Comparison of ENCODE assay signal across 17 mouse cellular contexts in the genomic region with DNA sequence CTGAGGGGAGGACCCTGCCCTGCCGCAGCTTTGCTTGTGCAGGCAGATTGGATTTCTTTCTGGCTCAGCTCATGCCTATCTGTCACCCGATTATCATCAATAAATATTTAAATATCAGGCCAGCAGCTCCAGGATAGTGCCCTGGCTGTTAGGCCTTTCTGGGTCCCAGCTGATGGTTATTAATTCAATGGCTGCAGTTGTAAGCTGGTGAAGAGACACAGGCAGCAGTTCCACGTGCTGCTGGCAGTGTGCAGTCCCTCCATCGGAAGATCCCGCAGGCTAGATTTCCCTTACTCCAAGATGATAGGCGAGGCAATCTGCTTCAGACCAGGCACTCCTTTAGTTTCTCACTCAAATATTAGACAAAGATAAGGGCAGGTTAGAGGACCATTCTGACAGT.
"Had no signal": no experiment of that assay in that cellular context is flagged by ENCODE, and none has a peak within 500 bp of the region (broad histone marks: within the 10 kb centered on the region; RNA-seq: fewer than 3 reads in every experiment).

No protein-coding gene starts in this region.

- H3K4me1 ChIP-seq: limb, embryonic 15.5 days; liver, embryonic 12.5 days; megakaryocyte, embryonic 14.5 days had no signal

- H3K27ac ChIP-seq: kidney, postnatal 0 days; limb, embryonic 15.5 days; liver, embryonic 12.5 days; macrophage had no signal

- H3K9me3 ChIP-seq: limb, embryonic 15.5 days; liver, embryonic 12.5 days had no signal

- H3K36me3 ChIP-seq: limb, embryonic 15.5 days; liver, embryonic 12.5 days had no signal

- H3K9ac ChIP-seq: limb, embryonic 15.5 days; liver, embryonic 12.5 days; lung, embryonic 14.5 days had no signal

- H3K4me2 ChIP-seq: limb, embryonic 15.5 days; liver, embryonic 12.5 days; lung, embryonic 14.5 days; midbrain, embryonic 11.5 days had no signal

- ATAC-seq: intestine, postnatal 0 days; liver, embryonic 12.5 days had no signal

- DNase-seq: kidney, adult 9 months; kidney, postnatal 36 days; layer of hippocampus, adult 9-11 months; layer of hippocampus, postnatal 36 days; lung, embryonic 14.5 days; lung, postnatal 10 days; right cerebral cortex, postnatal 4 days; spleen, adult 18-20 months; thymus, adult 18-20 months; thymus, postnatal 14 days had no signal

- H3K27me3 ChIP-seq: limb, embryonic 15.5 days; liver, embryonic 12.5 days; megakaryocyte, embryonic 14.5 days had no signal

- H3K4me3 ChIP-seq: limb, embryonic 15.5 days; liver, embryonic 12.5 days; megakaryocyte, embryonic 14.5 days had no signal
